Mouse (Mus musculus) CH12.LX (cell line): ENCODE data around the gene Strada. TPM values are rescaled to one million over a fixed set of nuclear protein-coding genes. Genes with fewer than 3 reads are reported as not detected.

ENCODE experiments used
- DNase-seq: peaks from one replicate; pipeline ENCODE4 v3.0.0-alpha.2; 2013; ENCODE audit errors: extremely low read depth
- H3K27ac ChIP-seq: 2 replicates; pipeline ENCODE4 v1.5.1; 2012; ENCODE audit warnings: low read depth, mild to moderate bottlenecking, control low read depth, moderate library complexity; ENCODE audit not compliant: insufficient read depth
- H3K27me3 ChIP-seq: replicated peaks from 2 replicates; pipeline ENCODE3; 2012; ENCODE audit warnings: inconsistent platforms
- H3K36me3 ChIP-seq, 2 experiments: replicated peaks in 1 of 2; 2 replicates each; pipeline versions ENCODE3 to v1.6.1; 2012; ENCODE audit warnings: inconsistent platforms in 1 of 2, low read length in 1 of 2, mild to moderate bottlenecking in 1 of 2, mixed read lengths in 1 of 2, moderate library complexity in 1 of 2; ENCODE audit not compliant: control insufficient read depth in 1 of 2, insufficient read depth in 1 of 2
- H3K4me1 ChIP-seq, 2 experiments: 2 replicates each; pipeline ENCODE4 v1.6.1; 2012; ENCODE audit warnings: inconsistent platforms in 1 of 2, moderate library complexity in 1 of 2; ENCODE audit not compliant: insufficient read depth in 2 of 2, control insufficient read depth in 1 of 2
- H3K4me2 ChIP-seq: 2 replicates; pipeline ENCODE4 v1.6.1; 2012; ENCODE audit warnings: low read depth, mild to moderate bottlenecking, control low read depth; ENCODE audit not compliant: poor library complexity, insufficient read depth, severe bottlenecking
- H3K4me3 ChIP-seq, 3 experiments: fragments of 150-350 bp in 1 of 3; sonication (generic) in 1 of 3; replicated peaks in 1 of 3; 2 replicates each; pipeline versions ENCODE3 to v1.5.1; 2011 to 2012; ENCODE audit warnings: low read depth in 2 of 3, low read length in 2 of 3, mild to moderate bottlenecking in 2 of 3, moderate library complexity in 2 of 3, control low read depth in 1 of 3, improper control_type of control experiment in 1 of 3, inconsistent platforms in 1 of 3, mixed read lengths in 1 of 3; ENCODE audit not compliant: poor library complexity in 1 of 3
- H3K79me2 ChIP-seq: replicated peaks from 2 replicates; pipeline ENCODE4 v1.6.1; 2012; ENCODE audit warnings: mild to moderate bottlenecking, moderate library complexity; ENCODE audit not compliant: control insufficient read depth, poor library complexity, insufficient read depth, severe bottlenecking; ENCODE audit errors: extremely low read depth
- H3K9ac ChIP-seq: 2 replicates; pipeline ENCODE4 v1.6.1; 2012; ENCODE audit warnings: low read depth, mild to moderate bottlenecking, control low read depth, moderate library complexity; ENCODE audit not compliant: insufficient read depth
- H3K9me3 ChIP-seq: replicated peaks from 2 replicates; pipeline ENCODE3; 2012; ENCODE audit warnings: low read length, inconsistent platforms, mixed read lengths
- BHLHE40 ChIP-seq: IDR thresholded peaks from 2 replicates; pipeline ENCODE4 v1.6.1; 2011; ENCODE audit warnings: mild to moderate bottlenecking, low read depth, low read length, improper control_type of control experiment
- CHD1 ChIP-seq: IDR thresholded peaks from 2 replicates; pipeline ENCODE4 v1.6.1; 2012; ENCODE audit warnings: low read depth, low read length, improper control_type of control experiment, inconsistent platforms
- CHD2 ChIP-seq: IDR thresholded peaks from 2 replicates; pipeline ENCODE4 v1.6.1; 2011; ENCODE audit warnings: low read length, improper control_type of control experiment
- CTCF ChIP-seq, 2 experiments: IDR thresholded peaks in 1 of 2; conservative IDR thresholded peaks in 1 of 2; 2 replicates each; pipeline ENCODE4 v1.5.1; 2011 to 2012; ENCODE audit warnings: low read depth in 2 of 2, low read length in 2 of 2, improper control_type of control experiment in 1 of 2, inconsistent platforms in 1 of 2, mild to moderate bottlenecking in 1 of 2, moderate library complexity in 1 of 2
- E2F4 ChIP-seq: IDR thresholded peaks from 2 replicates; pipeline ENCODE4 v1.6.1; 2011; ENCODE audit warnings: low read depth, low read length, improper control_type of control experiment; ENCODE audit not compliant: insufficient replicate concordance
- ELF1 ChIP-seq: IDR thresholded peaks from 2 replicates; pipeline ENCODE4 v1.6.1; 2014; ENCODE audit warnings: low read depth, mild to moderate bottlenecking, inconsistent platforms, low read length, improper control_type of control experiment
- ETS1 ChIP-seq: conservative IDR thresholded peaks from 2 replicates; pipeline ENCODE4 v1.6.1; 2012; ENCODE audit warnings: low read depth, mild to moderate bottlenecking, inconsistent platforms, low read length, improper control_type of control experiment, moderate library complexity
- HCFC1 ChIP-seq: IDR thresholded peaks from 2 replicates; pipeline ENCODE4 v1.6.1; 2012; ENCODE audit warnings: low read depth, mild to moderate bottlenecking, inconsistent platforms, low read length, improper control_type of control experiment
- MAFK ChIP-seq: IDR thresholded peaks from 2 replicates; pipeline ENCODE4 v1.6.1; 2011; ENCODE audit warnings: low read length, improper control_type of control experiment; ENCODE audit not compliant: insufficient replicate concordance
- MAX ChIP-seq: IDR thresholded peaks from 2 replicates; pipeline ENCODE4 v1.6.1; 2011; ENCODE audit warnings: low read length, improper control_type of control experiment
- NELFE ChIP-seq: IDR thresholded peaks from 2 replicates; pipeline ENCODE4 v1.6.1; 2011; ENCODE audit warnings: low read depth, low read length, improper control_type of control experiment
- POLR2A ChIP-seq: IDR thresholded peaks from 2 replicates; pipeline ENCODE4 v1.6.1; 2011; ENCODE audit warnings: low read depth, mild to moderate bottlenecking, improper control_type of control experiment, low read length
- TCF12 ChIP-seq: IDR thresholded peaks from 2 replicates; pipeline ENCODE4 v1.6.1; 2014; ENCODE audit warnings: low read depth, mild to moderate bottlenecking, inconsistent platforms, low read length, improper control_type of control experiment
- USF1 ChIP-seq: IDR thresholded peaks from 2 replicates; pipeline ENCODE4 v1.6.1; 2014; ENCODE audit warnings: low read depth, mild to moderate bottlenecking, inconsistent platforms, low read length, improper control_type of control experiment
- ZC3H11A ChIP-seq: IDR thresholded peaks from 2 replicates; pipeline ENCODE4 v1.6.1; 2012; ENCODE audit warnings: low read depth, mild to moderate bottlenecking, inconsistent platforms, low read length, improper control_type of control experiment
- ZKSCAN1 ChIP-seq: IDR thresholded peaks from 2 replicates; pipeline ENCODE4 v1.6.1; 2012; ENCODE audit warnings: low read depth, inconsistent platforms, low read length, improper control_type of control experiment, borderline replicate concordance
- ZNF384 ChIP-seq: IDR thresholded peaks from 2 replicates; pipeline ENCODE4 v1.6.1; 2012; ENCODE audit warnings: low read depth, low read length, improper control_type of control experiment, inconsistent platforms
- dilution Hi-C: fragments of 300-500 bp; cut with MboI; formaldehyde crosslinking; loops from 2 replicates; pipeline ENCODE4 v1.14.3; 2020; ENCODE audit warnings: low sequenced_read_pairs; ENCODE audit not compliant: extremely low pct_unique_long_range_greater_than_20kb, extremely low pct_ligation_motif_present
- in situ Hi-C: fragments of 300-500 bp; cut with MboI; formaldehyde crosslinking; loops from 3 replicates; pipeline ENCODE4 v1.14.3; 2019; ENCODE audit warnings: low sequenced_read_pairs, low pct_ligation_motif_present, low pct_unique_long_range_greater_than_20kb, mixed read lengths
- polyA plus RNA-seq: library from polyadenylated mRNA; unstranded; fragments of >175 nt; gene quantifications from 2 replicates; pipeline ENCODE4 v1.2.1, GENCODE M21; 2012; ENCODE audit warnings: low read depth; ENCODE audit not compliant: insufficient read length
- total RNA-seq, 2 experiments: library from RNA; depleted of rRNA; stranded (reverse); fragments of 300-350 nt in 1 of 2; fragments of >200 nt in 1 of 2; gene quantifications; 2 replicates each; pipeline ENCODE4 v1.2.3; 2012 to 2014

Strada gene
- total and polyA plus RNA-seq, 3 experiments, result 36.8 to 51.7 (median 41.7) TPM

GRCm38 (mm10) chr11:106194891-106195290, 7.1 kb downstream of the Strada start:
- H3K4me3 ChIP-seq, result no peak overlapping the region
- H3K27me3 ChIP-seq, result no peaks in the 10 kb centered on the region
- peaks cover 16 to 46% of the 10 kb centered on the region in 2 experiments for H3K36me3 ChIP-seq
- H3K27ac ChIP-seq, result no peak overlapping the region; the same call in 1 of the 2 replicates
- peaks cover 6 to 54% of the 10 kb centered on the region in 2 experiments for H3K4me1 ChIP-seq
- in situ Hi-C loops, result no loop called here
- H3K9ac ChIP-seq, result no peak overlapping the region
- no peaks in the 10 kb centered on the region for H3K9me3 ChIP-seq
- no peak overlapping the region for H3K4me2 ChIP-seq
- dilution Hi-C loops, result no loop called here
- TF ChIP-seq HCFC1 (no peak), USF1 (no peak), TCF12 (no peak), MAX (no peak), ZKSCAN1 (no peak), POLR2A (no peak), ZC3H11A (no peak), BHLHE40 (no peak), CHD2 (no peak), MAFK (no peak), ETS1 (no peak), CTCF (conservative IDR thresholded peaks at IDR 0.05 in 1 of 2, IDR thresholded peaks at IDR 0.05 in 1 of 2; ENCODE audit: low read depth in 2 of 2, low read length in 2 of 2) (no peak), NELFE (no peak), E2F4 (no peak), ELF1 (no peak)
- DNase-seq, result no peak
- H3K79me2 ChIP-seq, result 0 out of 2 replicates have a peak, but pooled peaks cover 4% of the 10 kb centered on the region

DNA sequence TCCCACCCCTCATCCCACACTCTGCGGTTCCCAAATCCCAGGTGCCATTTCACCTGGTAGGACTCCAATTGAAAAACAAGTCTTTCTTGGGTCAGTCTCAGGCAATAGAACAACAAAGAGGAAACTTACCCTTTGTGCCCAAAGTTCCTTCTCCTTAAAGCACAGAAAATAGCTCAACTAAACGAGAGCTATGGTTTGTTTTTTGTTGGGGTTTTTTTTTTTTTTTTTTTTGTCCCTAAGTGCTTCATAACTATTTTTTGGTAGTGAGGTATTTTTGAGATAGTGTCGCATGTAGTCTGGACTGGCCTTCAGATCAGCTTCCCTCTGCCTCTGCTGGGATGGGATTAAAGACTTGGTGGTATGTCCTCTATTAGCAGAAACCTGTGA, 7.8 kb downstream of the Strada start:
- Histone ChIP-seq H3K27ac (peak overlapping the region; percentile 75), H3K4me2 (peak overlapping the region; percentile 96), H3K79me2 (0 out of 2 replicates have a peak, but pooled peaks cover 4% of the 10 kb centered on the region), H3K27me3 (no peaks in the 10 kb centered on the region), H3K36me3 (peaks cover 15 to 43% of the 10 kb centered on the region in 2 experiments), H3K9me3 (no peaks in the 10 kb centered on the region), H3K9ac (peak overlapping the region; percentile 81), H3K4me1 (peaks cover 6 to 53% of the 10 kb centered on the region in 2 experiments), H3K4me3 (peak overlapping the region; percentile 63 to 73 (median 64))
- in situ Hi-C loops (no loop called here), dilution Hi-C loops (no loop called here)
- DNase-seq, result no peak
- TF ChIP-seq CHD1 (no peak), ZNF384 (peak; percentile 73)
